Mouse (Mus musculus) lung, postnatal 0 days (tissue): ENCODE measurements around the gene Sgsm3. TPM values are rescaled to one million over a fixed set of nuclear protein-coding genes. Genes with fewer than 3 reads are reported as not detected.
"Not testable (repeated sequence)": the region's sequence is repeated elsewhere in the genome, so short reads cannot be mapped to it uniquely, and the experiment has no call there.

ENCODE experiments used
- ATAC-seq: fragments of 200-750 bp; cut with Nextera tagmentation; 2 replicates; pipeline ENCODE4 v1.8.0; 2017; ENCODE audit warnings: moderate library complexity
- DNase-seq: peaks from one replicate; pipeline ENCODE4 v3.0.0-alpha.2; 2016; ENCODE audit warnings: low spot score
- H3K27ac ChIP-seq: fragments of 300-500 bp; sonication (generic); 2 replicates; pipeline ENCODE4 v1.5.1; 2014; ENCODE audit warnings: antibody characterized with exemption, mild to moderate bottlenecking, low read length, mixed read lengths
- H3K27me3 ChIP-seq: fragments of 300-500 bp; sonication (generic); replicated peaks from 2 replicates; pipeline ENCODE4 v1.6.1; 2014; ENCODE audit warnings: low read length, mixed read lengths; ENCODE audit not compliant: insufficient read depth
- H3K36me3 ChIP-seq: fragments of 300-500 bp; sonication (generic); 2 replicates; pipeline ENCODE4 v1.6.1; 2014; ENCODE audit warnings: low read length, mixed read lengths; ENCODE audit not compliant: insufficient read depth
- H3K4me1 ChIP-seq: fragments of 300-500 bp; sonication (generic); 2 replicates; pipeline ENCODE4 v1.6.1; 2014; ENCODE audit warnings: antibody characterized with exemption, low read depth, low read length, mixed read lengths; ENCODE audit not compliant: insufficient read depth
- H3K4me2 ChIP-seq: fragments of 300-500 bp; sonication (generic); replicated peaks from 2 replicates; pipeline ENCODE4 v1.6.1; 2014; ENCODE audit warnings: low read depth, mild to moderate bottlenecking, low read length, moderate library complexity, mixed read lengths
- H3K4me3 ChIP-seq: fragments of 300-500 bp; sonication (generic); 2 replicates; pipeline ENCODE4 v1.5.1; 2014; ENCODE audit warnings: low read depth, low read length
- H3K9ac ChIP-seq: fragments of 300-500 bp; sonication (generic); replicated peaks from 2 replicates; pipeline ENCODE4 v1.6.1; 2014; ENCODE audit warnings: low read depth, mild to moderate bottlenecking
- H3K9me3 ChIP-seq: fragments of 300-500 bp; sonication (generic); 2 replicates; pipeline ENCODE4 v1.6.1; 2016; ENCODE audit warnings: low read length, mixed read lengths
- CTCF ChIP-seq: IDR thresholded peaks from 2 replicates; pipeline ENCODE4 v1.5.1; 2016; ENCODE audit warnings: antibody characterized with exemption, mild to moderate bottlenecking
- EP300 ChIP-seq: IDR thresholded peaks from 2 replicates; pipeline ENCODE4 v1.6.1; 2016; ENCODE audit warnings: antibody characterized with exemption, mild to moderate bottlenecking, control low read depth
- WGBS: fragments of 180-500 bp; shearing (Covaris S2); extraction: QIAGEN DNeasy Blood & Tissue Kit; methylation state at CpG from one replicate; pipeline ENCODE4 v1.1.7; 2014; 5-methylcytosine and 5-hydroxymethylcytosine counted together
- polyA plus RNA-seq: library from polyadenylated mRNA; unstranded; fragments of >200 nt; fragmentation: Nextera tagmentation; extraction: Ambion mirVana; gene quantifications from 2 replicates; pipeline ENCODE4 v1.2.1, GENCODE M21; 2015

Sgsm3 gene
- 27.8 and 38.5 TPM in 2 replicates for polyA plus RNA-seq

GRCm38 (mm10) chr15:80977620-80978334 lies at the start of gene Sgsm3:
Gene Sgsm3, plus strand, starts transcription at chr15:80977765.
- DNase-seq (peak; percentile 91), ATAC-seq (peak; percentile 91)
- H3K4me1 ChIP-seq: peaks cover 5% of the 10 kb centered on the region; the same call in 1 of the 2 replicates
- H3K4me3 ChIP-seq: peak within 1 kb of the TSS; percentile 84
- no peaks in the 10 kb centered on the region for H3K27me3 ChIP-seq
- no peak for TF ChIP-seq EP300
- no peak for TF ChIP-seq CTCF
- peak within 1 kb of the TSS; percentile 82 for H3K27ac ChIP-seq
- no peaks in the 10 kb centered on the region for H3K36me3 ChIP-seq
- no peaks in the 10 kb centered on the region for H3K9me3 ChIP-seq
- 4% methylated on average over 62 of the region's 67 CpGs for WGBS
- peak within 1 kb of the TSS; percentile 87 for H3K4me2 ChIP-seq
- H3K9ac ChIP-seq: peak within 1 kb of the TSS; percentile 72

- H3K4me1 ChIP-seq: no peaks in the 10 kb centered on the region
- H3K4me2 ChIP-seq: no peak overlapping the region
- no peaks in the 10 kb centered on the region for H3K9me3 ChIP-seq
- ATAC-seq (no peak), DNase-seq (no peak)
- H3K27me3 ChIP-seq: no peaks in the 10 kb centered on the region
- H3K36me3 ChIP-seq: peaks cover 26% of the 10 kb centered on the region
- TF ChIP-seq EP300 (no peak), CTCF (no peak)
- no peak overlapping the region for H3K4me3 ChIP-seq
- 80% methylated on average over 20 of the region's 20 CpGs for WGBS
- H3K9ac ChIP-seq: no peak overlapping the region
- no peak overlapping the region for H3K27ac ChIP-seq
These were observed 48.7 kb upstream of the Sgsm3 start for GRCm38 (mm10) chr15:80928811-80929355.

GRCm38 (mm10) chr15:80930048-80930571 lies 47.5 kb upstream of the Sgsm3 start:
- peak; percentile 49 for ATAC-seq
- no peaks in the 10 kb centered on the region for H3K9me3 ChIP-seq
- peak; percentile 58 for DNase-seq
- H3K4me1 ChIP-seq: no peaks in the 10 kb centered on the region
- no peak overlapping the region for H3K4me2 ChIP-seq
- no peak for TF ChIP-seq EP300
- no peak for TF ChIP-seq CTCF
- H3K9ac ChIP-seq: no peak overlapping the region
- no peaks in the 10 kb centered on the region for H3K27me3 ChIP-seq
- H3K4me3 ChIP-seq: no peak overlapping the region
- WGBS: 44% methylated on average over 14 of the region's 16 CpGs
- H3K36me3 ChIP-seq: peaks cover 22% of the 10 kb centered on the region
- H3K27ac ChIP-seq: no peak overlapping the region

GRCm38 (mm10) chr15:80930676-80931320 lies 46.8 kb upstream of the Sgsm3 start:
- not testable (repeated sequence) for DNase-seq, H3K27ac ChIP-seq, H3K4me2 ChIP-seq, H3K27me3 ChIP-seq, H3K9ac ChIP-seq, ATAC-seq, H3K4me3 ChIP-seq, H3K4me1 ChIP-seq, H3K9me3 ChIP-seq
- H3K36me3 ChIP-seq: peaks cover 19% of the 10 kb centered on the region
- WGBS: 89% methylated on average over 23 of the region's 23 CpGs

GRCm38 (mm10) chr15:80931345-80931960 lies 46.1 kb upstream of the Sgsm3 start:
- no peak overlapping the region for H3K9ac ChIP-seq
- no peaks in the 10 kb centered on the region for H3K9me3 ChIP-seq
- no peak overlapping the region for H3K4me2 ChIP-seq
- peaks cover 18% of the 10 kb centered on the region for H3K36me3 ChIP-seq
- no peak for TF ChIP-seq EP300
- no peak for TF ChIP-seq CTCF
- H3K27ac ChIP-seq: no peak overlapping the region
- H3K27me3 ChIP-seq: no peaks in the 10 kb centered on the region
- no peak overlapping the region for H3K4me3 ChIP-seq
- no peaks in the 10 kb centered on the region for H3K4me1 ChIP-seq
- WGBS: 94% methylated on average over 9 of the region's 9 CpGs
- no peak for ATAC-seq
- no peak for DNase-seq

GRCm38 (mm10) chr15:80934841-80935240 lies 42.7 kb upstream of the Sgsm3 start:
- DNase-seq (no peak), ATAC-seq (no peak)
- TF ChIP-seq CTCF (no peak), EP300 (no peak)
- WGBS: 78% methylated on average over 5 of the region's 5 CpGs
- H3K4me1 ChIP-seq: no peaks in the 10 kb centered on the region
- 0 out of 2 replicates have a peak overlapping the region, but pooled peaks have one; percentile 65 for H3K27ac ChIP-seq
- no peak overlapping the region for H3K4me3 ChIP-seq
- H3K9me3 ChIP-seq: no peaks in the 10 kb centered on the region
- H3K27me3 ChIP-seq: no peaks in the 10 kb centered on the region
- H3K4me2 ChIP-seq: no peak overlapping the region
- no peaks in the 10 kb centered on the region for H3K36me3 ChIP-seq
- no peak overlapping the region for H3K9ac ChIP-seq
